Comparison of ENCODE assay signal across 8 mouse cellular contexts in the genomic region with DNA sequence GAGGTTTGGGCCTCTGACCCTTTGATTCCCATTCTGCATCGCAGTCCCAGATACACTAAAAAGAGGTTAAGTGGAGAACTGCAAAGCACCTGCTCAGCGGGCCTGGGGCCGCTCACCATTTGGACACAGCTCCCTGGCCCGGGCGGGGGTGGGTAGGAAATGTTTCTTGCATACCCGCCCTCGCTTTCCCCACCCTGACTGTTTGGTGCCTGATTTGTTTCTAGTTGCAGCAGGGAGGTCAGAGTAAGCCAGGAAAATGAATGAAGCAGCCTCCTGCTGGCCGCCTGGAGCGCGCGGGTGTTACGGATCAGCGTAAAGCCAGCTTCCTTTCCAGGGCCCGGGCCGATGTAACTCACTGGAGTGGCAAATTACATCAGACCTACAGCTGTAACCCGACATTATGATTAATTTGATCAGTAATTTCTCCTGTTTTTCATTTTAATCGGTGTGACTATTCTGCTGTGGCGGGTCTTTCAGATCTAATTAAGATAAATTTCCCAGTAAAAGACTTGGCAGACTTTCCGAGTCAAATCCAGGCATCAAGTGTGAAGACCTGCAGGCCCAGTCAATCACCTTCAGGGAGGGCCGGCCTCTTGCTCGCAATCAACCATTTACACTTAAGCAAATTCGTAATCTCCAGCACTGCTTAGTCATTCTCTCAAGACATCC.
DNase-seq lines count a peak whose midpoint lies in the region; ATAC-seq and TF ChIP-seq lines count a peak whose summit lies in the region.

No protein-coding gene starts in this region.

- no peaks in the 10 kb centered on the region for H3K36me3 ChIP-seq in forebrain, embryonic 16.5 days (ENCODE audit: control insufficient read depth, insufficient read depth)
- no peaks in the 10 kb centered on the region for H3K36me3 ChIP-seq in midbrain, embryonic 16.5 days (ENCODE audit: control insufficient read depth, insufficient read depth, low read length)
- no peaks in the 10 kb centered on the region for H3K36me3 ChIP-seq in liver, postnatal 0 days (replicated peaks; ENCODE audit: insufficient read depth, low read length)

- H3K27me3 ChIP-seq in forebrain, embryonic 16.5 days (replicated peaks; ENCODE audit: control insufficient read depth, insufficient read depth, low read length), result no peaks in the 10 kb centered on the region
- no peaks in the 10 kb centered on the region for H3K27me3 ChIP-seq in midbrain, embryonic 16.5 days (ENCODE audit: control insufficient read depth, insufficient read depth, low read depth, low read length)
- H3K27me3 ChIP-seq in liver, postnatal 0 days (ENCODE audit: insufficient read depth, low read length), result no peaks in the 10 kb centered on the region

- peak; percentile 89 for ATAC-seq in forebrain, embryonic 16.5 days
- peak; percentile 93 for ATAC-seq in midbrain, embryonic 16.5 days
- ATAC-seq in megakaryocyte progenitor cell, adult 5-6 weeks (replicated peaks; ENCODE audit: poor library complexity), result no peak
- ATAC-seq in liver, postnatal 0 days, result no peak

- no peak overlapping the region; the same call in 1 of the 2 replicates for H3K9ac ChIP-seq in forebrain, embryonic 16.5 days (replicated peaks; ENCODE audit: low read depth, low read length)
- H3K9ac ChIP-seq in midbrain, embryonic 16.5 days (ENCODE audit: low read depth, low read length), result peak overlapping the region; percentile 61
- H3K9ac ChIP-seq in liver, postnatal 0 days (replicated peaks), result no peak overlapping the region

- 4% methylated on average over 22 of the region's 22 CpGs for WGBS in forebrain, embryonic 16.5 days
- 5% methylated on average over 22 of the region's 22 CpGs for WGBS in midbrain, embryonic 16.5 days
- 34% methylated on average over 22 of the region's 22 CpGs for WGBS in liver, postnatal 0 days (ENCODE audit: insufficient replicate concordance)

- TF ChIP-seq CTCF in left cerebral cortex, adult 2 months (IDR thresholded peaks at IDR 0.05), result peak; percentile 24
- TF ChIP-seq CTCF in liver, postnatal 0 days (IDR thresholded peaks at IDR 0.05; ENCODE audit: low read depth), result no peak

- peak overlapping the region; percentile 22 for H3K4me2 ChIP-seq in forebrain, embryonic 16.5 days (ENCODE audit: low read length)
- H3K4me2 ChIP-seq in midbrain, embryonic 16.5 days (ENCODE audit: low read length), result peak overlapping the region; percentile 53
- no peak overlapping the region for H3K4me2 ChIP-seq in liver, postnatal 0 days (ENCODE audit: low read depth, low read length)

- intact Hi-C loops in left cerebral cortex, adult 2 months (cut with DNase I), result no loop called here

- TF ChIP-seq EP300 in liver, postnatal 0 days (IDR thresholded peaks at IDR 0.05; ENCODE audit: low read depth), result no peak

- H3K4me1 ChIP-seq in forebrain, embryonic 16.5 days (replicated peaks; ENCODE audit: control insufficient read depth, insufficient read depth, low read length), result peaks cover 8% of the 10 kb centered on the region
- peaks cover 4% of the 10 kb centered on the region; the same call in 1 of the 2 replicates for H3K4me1 ChIP-seq in midbrain, embryonic 16.5 days (ENCODE audit: control insufficient read depth, insufficient read depth, low read length)
- no peaks in the 10 kb centered on the region for H3K4me1 ChIP-seq in liver, postnatal 0 days (ENCODE audit: insufficient read depth)

- H3K9me3 ChIP-seq in forebrain, embryonic 16.5 days (ENCODE audit: control insufficient read depth, low read length), result no peaks in the 10 kb centered on the region
- H3K9me3 ChIP-seq in midbrain, embryonic 16.5 days (replicated peaks; ENCODE audit: control insufficient read depth, low read length, poor library complexity, severe bottlenecking), result no peaks in the 10 kb centered on the region
- H3K9me3 ChIP-seq in liver, postnatal 0 days (ENCODE audit: low read length), result no peaks in the 10 kb centered on the region

- DNase-seq in left cerebral cortex, adult 2 months (ENCODE audit: extremely low spot score in 1 of 2, low spot score in 2 of 2), result peak; percentile 19 to 23
- no peak for DNase-seq in left cerebral cortex, adult 9 months (ENCODE audit: low spot score in 2 of 2)
- peak; percentile 55 to 62 for DNase-seq in cerebellum, postnatal 14 days
- peak; percentile 12 for DNase-seq in kidney, adult 9 months
- no peak for DNase-seq in liver, postnatal 0 days

- no peak overlapping the region for H3K27ac ChIP-seq in left cerebral cortex, adult 2 months
- no peak overlapping the region for H3K27ac ChIP-seq in forebrain, embryonic 16.5 days (ENCODE audit: low read length)
- no peak overlapping the region for H3K27ac ChIP-seq in midbrain, embryonic 16.5 days (ENCODE audit: low read length)
- no peak overlapping the region for H3K27ac ChIP-seq in liver, postnatal 0 days (ENCODE audit: low read depth)

- H3K4me3 ChIP-seq in left cerebral cortex, adult 2 months, result no peak overlapping the region
- H3K4me3 ChIP-seq in forebrain, embryonic 16.5 days (replicated peaks; ENCODE audit: low read length), result no peak overlapping the region
- peak overlapping the region; percentile 20; the same call in 1 of the 2 replicates for H3K4me3 ChIP-seq in midbrain, embryonic 16.5 days (ENCODE audit: low read depth, low read length)
- H3K4me3 ChIP-seq in liver, postnatal 0 days (ENCODE audit: low read depth, low read length), result no peak overlapping the region

Comparison
In these comparisons a context has a peak if more than half of its experiments do, and no peak if none do; other contexts are left out.
1. DNase-seq: peak in left cerebral cortex, adult 2 months (2 of 2), cerebellum, postnatal 14 days (2 of 2) and kidney, adult 9 months (single experiment); none in left cerebral cortex, adult 9 months (0 of 2) and liver, postnatal 0 days (single experiment).
2. ATAC-seq: peak in forebrain, embryonic 16.5 days (single experiment) and midbrain, embryonic 16.5 days (single experiment); none in megakaryocyte progenitor cell, adult 5-6 weeks (single experiment) and liver, postnatal 0 days (single experiment).